Mouse (Mus musculus): ENCODE data around the gene Rint1. TPM values are rescaled to one million over a fixed set of nuclear protein-coding genes. Genes with fewer than 3 reads are reported as not detected.
A peak's percentile ranks its signal among the peaks of the same experiment; 100 is the strongest.

Rint1 gene
- polyA plus RNA-seq, 1 experiment: 8.3 TPM

- peak in 2 of 3 experiments; percentile 11 to 46 for TF ChIP-seq MYOG (IDR thresholded peaks at IDR 0.05; ENCODE audit: control insufficient read depth in 1 of 3, insufficient read depth in 1 of 3, insufficient read length in 2 of 3, low read depth in 2 of 3)
- TF ChIP-seq POLR2AphosphoS2 (IDR thresholded peaks at IDR 0.05; ENCODE audit: insufficient read length, low read depth): peak; percentile 96
- TF ChIP-seq POLR2A (IDR thresholded peaks at IDR 0.05; ENCODE audit: insufficient read length, low read depth): peak; percentile 98
- TF ChIP-seq MYOD1 (IDR thresholded peaks at IDR 0.05; ENCODE audit: control insufficient read depth in 1 of 3, insufficient read length in 2 of 3, low read depth in 2 of 3): peak in 1 of 3 experiments; percentile 39
- no peak for TF ChIP-seq USF1 (IDR thresholded peaks at IDR 0.05; ENCODE audit: low read depth)
- TF ChIP-seq E2F4 (IDR thresholded peaks at IDR 0.05; ENCODE audit: insufficient read depth): no peak
- peaks cover 44% of the 10 kb centered on the region for H3K79me2 ChIP-seq (ENCODE audit: control insufficient read depth, insufficient read depth)
- no peaks in the 10 kb centered on the region for H3K27me3 ChIP-seq (ENCODE audit: control insufficient read depth, insufficient read depth, insufficient read length)
- no peaks in the 10 kb centered on the region for H3K36me3 ChIP-seq (ENCODE audit: control insufficient read depth, insufficient read depth)
- peak within 1 kb of the TSS; percentile 67 for H3K4me3 ChIP-seq
- peak within 1 kb of the TSS; percentile 93 for H3K4me2 ChIP-seq (ENCODE audit: low read depth)
- H3ac ChIP-seq (ENCODE audit: control insufficient read depth, insufficient read length): peak within 1 kb of the TSS; percentile 92
Measured at GRCm38 (mm10) chr5:23782931-23783877, 4.3 kb upstream of the Rint1 start, which contains the start of gene Pus7. Gene Pus7 (minus strand): TSS chr5:23783711.

GRCm38 (mm10) chr5:23788390-23788830 is 899 bp downstream of the Rint1 start:
- Histone ChIP-seq H3K27me3 (ENCODE audit: control insufficient read depth, insufficient read depth, insufficient read length) (no peaks in the 10 kb centered on the region), H3K4me3 (peak overlapping the region; percentile 92), H3K79me2 (ENCODE audit: control insufficient read depth, insufficient read depth) (peaks cover 9% of the 10 kb centered on the region), H3ac (ENCODE audit: control insufficient read depth, insufficient read length) (peak overlapping the region; percentile 49), H3K36me3 (ENCODE audit: control insufficient read depth, insufficient read depth) (peaks cover 5% of the 10 kb centered on the region), H3K4me2 (ENCODE audit: low read depth) (peak overlapping the region; percentile 80)
- no peak for TF ChIP-seq TCF3 (IDR thresholded peaks at IDR 0.05; ENCODE audit: insufficient read length, low read depth)
- TF ChIP-seq MYOG (IDR thresholded peaks at IDR 0.05; ENCODE audit: control insufficient read depth in 1 of 3, insufficient read depth in 1 of 3, insufficient read length in 2 of 3, low read depth in 2 of 3): no peak
- no peak for TF ChIP-seq MYOD1 (IDR thresholded peaks at IDR 0.05; ENCODE audit: control insufficient read depth in 1 of 3, insufficient read length in 2 of 3, low read depth in 2 of 3)
- TF ChIP-seq E2F4 (IDR thresholded peaks at IDR 0.05; ENCODE audit: insufficient read depth): no peak
- no peak for TF ChIP-seq USF1 (IDR thresholded peaks at IDR 0.05; ENCODE audit: low read depth)
- no peak for TF ChIP-seq SRF (IDR thresholded peaks at IDR 0.05; ENCODE audit: control insufficient read depth, insufficient read length, low read depth)
- no peak for TF ChIP-seq POLR2AphosphoS2 (IDR thresholded peaks at IDR 0.05; ENCODE audit: insufficient read length, low read depth)
- no peak for TF ChIP-seq REST (IDR thresholded peaks at IDR 0.05; ENCODE audit: insufficient read depth, insufficient read length)
- no peak for TF ChIP-seq CEBPB (IDR thresholded peaks at IDR 0.05; ENCODE audit: insufficient read depth, poor library complexity, severe bottlenecking)
- no peak for TF ChIP-seq MAX (IDR thresholded peaks at IDR 0.05; ENCODE audit: low read depth)
- TF ChIP-seq POLR2A (IDR thresholded peaks at IDR 0.05; ENCODE audit: insufficient read length, low read depth): no peak
- TF ChIP-seq TCF12 (IDR thresholded peaks at IDR 0.05; ENCODE audit: insufficient read depth, poor library complexity, severe bottlenecking): no peak

GRCm38 (mm10) chr5:23789078-23789612 is 1.6 kb downstream of the Rint1 start:
- Histone ChIP-seq H3ac (ENCODE audit: control insufficient read depth, insufficient read length) (no peak overlapping the region), H3K4me2 (ENCODE audit: low read depth) (no peak overlapping the region)
- TF ChIP-seq REST (IDR thresholded peaks at IDR 0.05; ENCODE audit: insufficient read depth, insufficient read length) (no peak), CEBPB (IDR thresholded peaks at IDR 0.05; ENCODE audit: insufficient read depth, poor library complexity, severe bottlenecking) (no peak), E2F4 (IDR thresholded peaks at IDR 0.05; ENCODE audit: insufficient read depth) (no peak), USF1 (IDR thresholded peaks at IDR 0.05; ENCODE audit: low read depth) (no peak), TCF12 (IDR thresholded peaks at IDR 0.05; ENCODE audit: insufficient read depth, poor library complexity, severe bottlenecking) (no peak), TCF3 (IDR thresholded peaks at IDR 0.05; ENCODE audit: insufficient read length, low read depth) (no peak)

GRCm38 (mm10) chr5:23792726-23793125 is 5.2 kb downstream of the Rint1 start:
- peaks cover 9% of the 10 kb centered on the region for H3K36me3 ChIP-seq (ENCODE audit: control insufficient read depth, insufficient read depth)
- TF ChIP-seq E2F4 (IDR thresholded peaks at IDR 0.05; ENCODE audit: insufficient read depth) (no peak), USF1 (IDR thresholded peaks at IDR 0.05; ENCODE audit: low read depth) (no peak), MAX (IDR thresholded peaks at IDR 0.05; ENCODE audit: low read depth) (no peak), SRF (IDR thresholded peaks at IDR 0.05; ENCODE audit: control insufficient read depth, insufficient read length, low read depth) (no peak), MYOD1 (IDR thresholded peaks at IDR 0.05; ENCODE audit: control insufficient read depth in 1 of 3, insufficient read length in 2 of 3, low read depth in 2 of 3) (no peak), TCF12 (IDR thresholded peaks at IDR 0.05; ENCODE audit: insufficient read depth, poor library complexity, severe bottlenecking) (no peak), POLR2AphosphoS2 (IDR thresholded peaks at IDR 0.05; ENCODE audit: insufficient read length, low read depth) (no peak), MYOG (IDR thresholded peaks at IDR 0.05; ENCODE audit: control insufficient read depth in 1 of 3, insufficient read depth in 1 of 3, insufficient read length in 2 of 3, low read depth in 2 of 3) (no peak), CEBPB (IDR thresholded peaks at IDR 0.05; ENCODE audit: insufficient read depth, poor library complexity, severe bottlenecking) (no peak), REST (IDR thresholded peaks at IDR 0.05; ENCODE audit: insufficient read depth, insufficient read length) (no peak), POLR2A (IDR thresholded peaks at IDR 0.05; ENCODE audit: insufficient read length, low read depth) (no peak), TCF3 (IDR thresholded peaks at IDR 0.05; ENCODE audit: insufficient read length, low read depth) (no peak)

More at GRCm38 (mm10) chr5:23789078-23789612, 1.6 kb downstream of the Rint1 start:
- Histone ChIP-seq H3K27me3 (ENCODE audit: control insufficient read depth, insufficient read depth, insufficient read length) (no peaks in the 10 kb centered on the region), H3K79me2 (ENCODE audit: control insufficient read depth, insufficient read depth) (peaks cover 9% of the 10 kb centered on the region), H3K4me3 (no peak overlapping the region), H3K36me3 (ENCODE audit: control insufficient read depth, insufficient read depth) (peaks cover 5% of the 10 kb centered on the region)

More at GRCm38 (mm10) chr5:23792726-23793125, 5.2 kb downstream of the Rint1 start:
- Histone ChIP-seq H3ac (ENCODE audit: control insufficient read depth, insufficient read length) (no peak overlapping the region), H3K4me2 (ENCODE audit: low read depth) (no peak overlapping the region), H3K4me3 (no peak overlapping the region), H3K79me2 (ENCODE audit: control insufficient read depth, insufficient read depth) (peaks cover 9% of the 10 kb centered on the region), H3K27me3 (ENCODE audit: control insufficient read depth, insufficient read depth, insufficient read length) (no peaks in the 10 kb centered on the region)

Data from myocyte (in vitro differentiated cells).